Mouse (Mus musculus) kidney, embryonic 14.5 days (tissue): ENCODE results near the gene Jakmip3. TPM values are rescaled to one million over a fixed set of nuclear protein-coding genes. Genes with fewer than 3 reads are reported as not detected.

Experiments
- ATAC-seq: fragments of 200-750 bp; cut with Nextera tagmentation; 2 replicates; pipeline ENCODE4 v1.8.0; 2017; ENCODE audit warnings: moderate number of reproducible peaks, mild to moderate bottlenecking, moderate TSS enrichment, moderate library complexity; ENCODE audit not compliant: low FRiP score, low TSS enrichment
- H3K27ac ChIP-seq: fragments of 300-500 bp; sonication (generic); 2 replicates; pipeline ENCODE4 v1.5.1; 2014; ENCODE audit warnings: low read depth, mild to moderate bottlenecking, low read length, moderate library complexity, mixed read lengths
- H3K27me3 ChIP-seq: fragments of 300-500 bp; sonication (generic); 2 replicates; pipeline ENCODE4 v1.6.1; 2014; ENCODE audit warnings: mild to moderate bottlenecking, low read length; ENCODE audit not compliant: control insufficient read depth, insufficient read depth
- H3K36me3 ChIP-seq: fragments of 300-500 bp; sonication (generic); 2 replicates; pipeline ENCODE4 v1.6.1; 2014; ENCODE audit warnings: low read length, mixed read lengths; ENCODE audit not compliant: control insufficient read depth, insufficient read depth
- H3K4me1 ChIP-seq: fragments of 300-500 bp; sonication (generic); 2 replicates; pipeline ENCODE4 v1.6.1; 2014; ENCODE audit warnings: low read length, mixed read lengths; ENCODE audit not compliant: control insufficient read depth, insufficient read depth
- H3K4me2 ChIP-seq: fragments of 300-500 bp; sonication (generic); replicated peaks from 2 replicates; pipeline ENCODE4 v1.6.1; 2014; ENCODE audit warnings: low read depth, mild to moderate bottlenecking, low read length
- H3K4me3 ChIP-seq: fragments of 300-500 bp; sonication (generic); 2 replicates; pipeline ENCODE4 v1.5.1; 2014; ENCODE audit warnings: mild to moderate bottlenecking, low read length
- H3K9ac ChIP-seq: fragments of 300-500 bp; sonication (generic); 2 replicates; pipeline ENCODE4 v1.6.1; 2014; ENCODE audit warnings: low read depth, mild to moderate bottlenecking, low read length, moderate library complexity
- H3K9me3 ChIP-seq: fragments of 300-500 bp; sonication (generic); 2 replicates; pipeline ENCODE4 v1.6.1; 2016; ENCODE audit warnings: low read length; ENCODE audit not compliant: control insufficient read depth
- WGBS: fragments of 180-500 bp; shearing (Covaris S2); extraction: QIAGEN DNeasy Blood & Tissue Kit; methylation state at CpG from one replicate; pipeline ENCODE4 v1.1.7; 2014; 5-methylcytosine and 5-hydroxymethylcytosine counted together
- polyA plus RNA-seq: library from polyadenylated mRNA; unstranded; fragments of >200 nt; fragmentation: Nextera tagmentation; extraction: Ambion mirVana; gene quantifications from 2 replicates; pipeline ENCODE4 v1.2.1, GENCODE M21; 2014

The Jakmip3 gene
- polyA plus RNA-seq, result 0.14 and 0.42 TPM in 2 replicates

DNA sequence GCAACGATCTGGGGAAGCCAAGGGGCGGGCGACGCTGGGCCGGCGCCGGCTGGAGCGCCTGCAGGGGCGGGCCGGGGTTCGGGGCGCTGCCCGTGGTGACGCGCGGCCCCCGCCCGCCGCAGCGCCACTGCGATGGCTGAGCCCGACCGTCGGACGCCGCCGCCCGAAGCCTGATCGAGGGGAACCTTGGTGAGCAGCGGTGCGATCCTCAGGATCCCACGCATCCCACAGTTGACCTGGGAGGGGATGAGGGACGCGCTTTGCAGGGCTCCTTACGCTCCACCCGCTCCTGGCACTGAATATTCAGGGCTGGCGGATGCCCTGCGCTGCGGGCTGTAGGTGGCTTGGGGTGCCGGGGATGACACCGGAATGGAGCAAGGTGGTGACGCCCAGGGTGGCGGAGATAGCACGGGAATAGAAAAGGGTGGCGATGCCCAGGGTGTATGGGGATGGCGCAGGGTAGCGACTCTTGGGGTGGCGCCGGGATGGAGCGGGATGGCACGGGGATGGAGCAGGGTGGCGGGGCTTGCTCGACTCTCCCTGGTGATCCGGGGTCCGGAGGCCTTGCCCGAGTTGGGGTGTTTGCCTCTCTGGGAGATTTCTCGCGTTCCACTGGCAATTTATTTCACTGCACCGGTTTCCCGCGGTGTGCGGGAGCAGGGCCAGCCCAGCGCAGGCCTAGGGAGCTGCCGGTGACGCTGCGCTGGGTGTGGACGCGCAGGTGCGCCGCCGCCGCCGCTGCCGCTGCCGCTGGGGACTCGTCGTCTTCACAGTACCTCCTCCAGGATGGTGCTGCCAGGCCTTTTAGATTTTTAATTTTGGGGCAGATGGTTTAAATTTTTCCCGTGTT, at the start of gene Jakmip3:
Jakmip3 (plus strand) TSS at position 119 of the 850 bp plus-strand sequence.
- H3K9ac ChIP-seq, result peak within 1 kb of the TSS; percentile 18; the same call in 1 of the 2 replicates
- ATAC-seq, result peak; percentile 46; the same call in 1 of the 2 replicates
- 1% methylated on average over 78 of the region's 78 CpGs for WGBS
- peak within 1 kb of the TSS; percentile 84 for H3K4me2 ChIP-seq
- peaks cover 10% of the 10 kb centered on the region; the same call in 1 of the 2 replicates for H3K4me1 ChIP-seq
- H3K36me3 ChIP-seq, result no peaks in the 10 kb centered on the region
- peaks cover 52% of the 10 kb centered on the region for H3K27me3 ChIP-seq
- peak within 1 kb of the TSS; percentile 43 for H3K4me3 ChIP-seq
- H3K27ac ChIP-seq, result no peak within 1 kb of the TSS
- no peaks in the 10 kb centered on the region for H3K9me3 ChIP-seq

DNA sequence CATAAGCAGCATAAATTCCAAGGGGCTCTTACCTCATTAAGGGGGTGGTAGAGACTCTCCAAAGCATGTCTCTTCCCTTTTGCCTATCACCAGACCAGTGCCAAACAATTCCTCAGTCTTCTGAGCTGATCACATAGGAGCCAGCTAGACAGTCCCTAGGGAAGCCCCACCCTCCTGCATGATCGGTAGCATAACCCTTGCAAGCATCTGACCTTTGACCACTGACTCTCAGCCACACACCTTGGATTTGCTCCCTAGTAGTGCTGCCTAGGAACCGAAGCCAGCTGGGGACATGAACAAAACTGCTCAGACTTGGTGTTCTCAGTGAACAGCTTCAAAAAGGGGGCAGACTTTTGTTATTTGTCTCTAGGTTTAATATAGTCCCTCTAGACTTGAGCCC, 42.4 kb upstream of the Jakmip3 start:
- Histone ChIP-seq H3K9me3 (no peaks in the 10 kb centered on the region), H3K4me1 (no peaks in the 10 kb centered on the region), H3K27me3 (no peaks in the 10 kb centered on the region), H3K4me2 (no peak overlapping the region), H3K36me3 (peaks cover 6% of the 10 kb centered on the region), H3K4me3 (no peak overlapping the region), H3K9ac (no peak overlapping the region), H3K27ac (no peak overlapping the region)
- no peak for ATAC-seq
- WGBS, result 73% methylated on average over 2 of the region's 2 CpGs

DNA sequence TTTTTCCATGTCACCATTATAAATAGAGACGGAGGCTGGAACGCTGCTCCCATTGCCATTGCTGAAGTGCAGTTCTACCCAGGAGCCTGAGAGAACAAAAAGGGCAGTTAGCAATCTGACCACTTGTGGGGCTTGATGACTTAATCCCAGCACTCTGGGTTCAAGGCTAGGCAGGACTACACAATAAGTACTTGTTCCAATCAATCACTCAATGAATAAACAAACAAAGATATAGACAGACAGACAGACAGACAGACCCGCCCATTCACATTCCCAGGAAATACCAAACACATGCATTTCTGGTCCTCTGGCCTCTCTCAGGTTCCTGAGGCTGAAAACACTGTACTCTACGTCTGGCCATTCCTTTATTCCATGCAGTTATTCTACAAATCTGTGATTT, 41.8 kb upstream of the Jakmip3 start:
- no peaks in the 10 kb centered on the region for H3K9me3 ChIP-seq
- peaks cover 6% of the 10 kb centered on the region for H3K36me3 ChIP-seq
- H3K27ac ChIP-seq, result no peak overlapping the region
- H3K9ac ChIP-seq, result no peak overlapping the region
- WGBS, result 89% methylated on average over 4 of the region's 4 CpGs
- no peak overlapping the region for H3K4me3 ChIP-seq
- H3K27me3 ChIP-seq, result no peaks in the 10 kb centered on the region
- no peaks in the 10 kb centered on the region for H3K4me1 ChIP-seq
- no peak for ATAC-seq
- no peak overlapping the region for H3K4me2 ChIP-seq

DNA sequence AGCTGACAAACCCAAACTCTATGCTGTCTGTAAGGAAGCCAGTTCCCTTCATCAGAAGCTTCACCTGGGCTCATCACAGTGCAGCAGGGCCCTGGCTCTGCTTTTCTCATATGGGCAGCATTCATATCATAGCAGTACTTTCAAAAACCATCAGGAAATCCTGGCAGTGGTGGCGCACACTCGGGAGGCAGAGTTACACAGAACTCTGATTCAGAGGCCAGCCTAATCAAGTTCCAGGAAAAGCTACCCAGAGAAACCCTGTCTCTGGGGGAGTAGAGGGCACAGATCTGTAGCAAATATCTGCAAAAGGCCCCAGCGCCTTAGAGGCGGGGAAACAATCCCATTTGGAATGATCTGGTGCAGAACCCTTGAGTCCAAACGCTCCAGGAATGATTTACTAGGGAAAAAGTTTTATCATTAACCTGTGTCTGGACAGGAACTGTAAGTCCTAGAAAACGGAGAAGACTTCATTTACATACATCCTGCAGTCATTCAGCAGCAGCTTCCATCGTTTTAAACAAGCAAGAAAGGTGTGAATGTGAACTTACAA, 36.6 kb upstream of the Jakmip3 start:
- Histone ChIP-seq H3K36me3 (no peaks in the 10 kb centered on the region), H3K4me1 (peaks cover 5% of the 10 kb centered on the region; the same call in 1 of the 2 replicates), H3K27me3 (no peaks in the 10 kb centered on the region), H3K9me3 (no peaks in the 10 kb centered on the region), H3K27ac (peak overlapping the region; percentile 56; the same call in 1 of the 2 replicates), H3K4me3 (no peak overlapping the region), H3K9ac (no peak overlapping the region), H3K4me2 (no peak overlapping the region)
- 28% methylated on average over 7 of the region's 7 CpGs for WGBS
- ATAC-seq, result no peak; the same call in 1 of the 2 replicates

DNA sequence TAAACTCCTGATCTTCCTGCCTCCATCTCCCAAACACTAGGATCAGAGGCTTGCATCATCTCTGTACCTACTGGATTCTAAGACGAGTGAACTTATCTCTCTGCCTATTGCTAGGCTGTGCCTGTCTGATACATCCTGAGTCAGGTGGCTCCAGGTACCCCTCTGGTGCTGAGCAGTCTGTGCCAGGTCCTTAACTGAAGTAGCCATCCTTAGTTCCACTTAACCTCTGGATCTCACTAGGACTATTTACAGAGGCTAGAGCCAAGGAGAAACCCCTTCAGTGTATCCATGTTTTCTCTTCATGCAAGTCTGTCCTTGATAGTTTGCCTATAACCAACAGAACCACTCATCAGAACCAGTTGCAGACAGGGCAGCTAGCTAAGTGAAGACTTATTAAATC, 34.1 kb upstream of the Jakmip3 start:
- Histone ChIP-seq H3K9ac (no peak overlapping the region), H3K36me3 (no peaks in the 10 kb centered on the region), H3K4me2 (peak overlapping the region; percentile 80; the same call in 1 of the 2 replicates), H3K9me3 (no peaks in the 10 kb centered on the region), H3K27me3 (no peaks in the 10 kb centered on the region), H3K4me1 (peaks cover 13% of the 10 kb centered on the region), H3K27ac (no peak overlapping the region), H3K4me3 (no peak overlapping the region)
- WGBS, result 75% methylated on average over 1 of the region's 1 CpGs
- ATAC-seq, result no peak

DNA sequence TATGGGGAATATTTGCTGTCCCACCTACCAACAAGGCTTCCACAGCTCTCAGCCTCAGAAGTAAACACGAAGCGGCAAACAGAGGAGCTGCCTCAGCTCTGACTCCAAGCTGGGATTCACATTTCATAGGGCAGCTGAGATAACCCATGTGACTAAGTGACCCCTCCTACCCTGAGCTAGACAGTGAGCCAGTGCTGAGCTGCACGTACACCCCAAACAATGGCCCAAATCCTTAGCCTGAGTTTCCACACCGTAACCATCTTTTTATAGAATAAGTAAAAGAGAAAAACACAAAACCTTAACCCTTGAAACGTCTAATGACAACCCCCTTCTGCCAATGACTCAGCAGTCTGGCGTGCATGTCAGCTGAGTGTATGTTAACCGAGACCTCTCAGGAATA, 33.5 kb upstream of the Jakmip3 start:
- Histone ChIP-seq H3K9me3 (no peaks in the 10 kb centered on the region), H3K4me1 (peaks cover 13% of the 10 kb centered on the region), H3K27me3 (no peaks in the 10 kb centered on the region), H3K9ac (no peak overlapping the region), H3K4me3 (no peak overlapping the region), H3K27ac (no peak overlapping the region), H3K4me2 (peak overlapping the region; percentile 80), H3K36me3 (no peaks in the 10 kb centered on the region)
- ATAC-seq, result no peak
- WGBS, result 8% methylated on average over 7 of the region's 7 CpGs

GRCm38 (mm10) chr7:138907976-138908375, 32.6 kb upstream of the Jakmip3 start:
- H3K27ac ChIP-seq, result no peak overlapping the region
- H3K9me3 ChIP-seq, result no peaks in the 10 kb centered on the region
- peak overlapping the region; percentile 82 for H3K4me3 ChIP-seq
- H3K4me1 ChIP-seq, result peaks cover 13% of the 10 kb centered on the region
- 63% methylated on average over 5 of the region's 5 CpGs for WGBS
- no peaks in the 10 kb centered on the region for H3K27me3 ChIP-seq
- ATAC-seq, result no peak
- H3K4me2 ChIP-seq, result peak overlapping the region; percentile 80
- H3K36me3 ChIP-seq, result no peaks in the 10 kb centered on the region
- H3K9ac ChIP-seq, result peak overlapping the region; percentile 14; the same call in 1 of the 2 replicates

- H3K4me3 ChIP-seq, result peak overlapping the region; percentile 82
- H3K36me3 ChIP-seq, result no peaks in the 10 kb centered on the region
- H3K4me2 ChIP-seq, result peak overlapping the region; percentile 80
- peaks cover 13% of the 10 kb centered on the region for H3K4me1 ChIP-seq
- peak overlapping the region; percentile 83 for H3K9ac ChIP-seq
- no peaks in the 10 kb centered on the region for H3K9me3 ChIP-seq
- no peak for ATAC-seq
- no peaks in the 10 kb centered on the region for H3K27me3 ChIP-seq
- H3K27ac ChIP-seq, result 0 out of 2 replicates have a peak overlapping the region, but pooled peaks have one; percentile 69
- WGBS, result 4% methylated on average over 10 of the region's 10 CpGs
Observed at GRCm38 (mm10) chr7:138908768-138909276, 31.7 kb upstream of the Jakmip3 start.
